Mouse (Mus musculus) fat pad, adult 2 months (tissue): ENCODE data around the gene Gm7102.
"Not testable (repeated sequence)": the region's sequence is repeated elsewhere in the genome, so short reads cannot be mapped to it uniquely, and the experiment has no call there.

Source experiments
- DNase-seq: peaks from one replicate; pipeline ENCODE4 v3.0.0-alpha.2; 2011; ENCODE audit warnings: low read depth, low spot score; ENCODE audit errors: extremely low read depth

Gm7102 gene

GRCm38 (mm10) chr19:61175756-61176324 is at the start of gene Gm7102:
TSS of gene Gm7102 (minus strand) at chr19:61176309.
- DNase-seq, result no peak

- no peak for DNase-seq
These were observed 48.8 kb upstream of the Gm7102 start for GRCm38 (mm10) chr19:61224678-61225525.

GRCm38 (mm10) chr19:61223706-61224328 is 47.7 kb upstream of the Gm7102 start:
- DNase-seq, result no peak

- DNase-seq, result not testable (repeated sequence)
These were observed 31.4 kb upstream of the Gm7102 start for GRCm38 (mm10) chr19:61207506-61207905.

GRCm38 (mm10) chr19:61199836-61200235 is 23.7 kb upstream of the Gm7102 start:
- DNase-seq, result no peak

GRCm38 (mm10) chr19:61199316-61199715 is 23.2 kb upstream of the Gm7102 start:
- peak; percentile 2 for DNase-seq

GRCm38 (mm10) chr19:61183590-61183989 is 7.5 kb upstream of the Gm7102 start, which contains the start of gene Gm6020:
TSS of gene Gm6020 (plus strand) at chr19:61183890.
- not testable (repeated sequence) for DNase-seq

- no peak for DNase-seq
These were observed 24.2 kb downstream of the Gm7102 start for GRCm38 (mm10) chr19:61151701-61152420.

GRCm38 (mm10) chr19:61151372-61151700 is 24.8 kb downstream of the Gm7102 start:
- DNase-seq, result no peak

GRCm38 (mm10) chr19:61141299-61141698 is 34.8 kb downstream of the Gm7102 start:
- DNase-seq, result no peak

GRCm38 (mm10) chr19:61140342-61141206 is 35.5 kb downstream of the Gm7102 start, which contains the start of gene Zfp950:
TSS of gene Zfp950 (minus strand) at chr19:61140840.
- DNase-seq, result peak; percentile 54

- DNase-seq, result no peak
These were observed 37.5 kb downstream of the Gm7102 start for GRCm38 (mm10) chr19:61138655-61139054.

GRCm38 (mm10) chr19:61131096-61131495 is 45.0 kb downstream of the Gm7102 start:
- DNase-seq, result no peak
